Mouse (Mus musculus): ENCODE results near the gene Utp14b.

Gene Utp14b

DNA sequence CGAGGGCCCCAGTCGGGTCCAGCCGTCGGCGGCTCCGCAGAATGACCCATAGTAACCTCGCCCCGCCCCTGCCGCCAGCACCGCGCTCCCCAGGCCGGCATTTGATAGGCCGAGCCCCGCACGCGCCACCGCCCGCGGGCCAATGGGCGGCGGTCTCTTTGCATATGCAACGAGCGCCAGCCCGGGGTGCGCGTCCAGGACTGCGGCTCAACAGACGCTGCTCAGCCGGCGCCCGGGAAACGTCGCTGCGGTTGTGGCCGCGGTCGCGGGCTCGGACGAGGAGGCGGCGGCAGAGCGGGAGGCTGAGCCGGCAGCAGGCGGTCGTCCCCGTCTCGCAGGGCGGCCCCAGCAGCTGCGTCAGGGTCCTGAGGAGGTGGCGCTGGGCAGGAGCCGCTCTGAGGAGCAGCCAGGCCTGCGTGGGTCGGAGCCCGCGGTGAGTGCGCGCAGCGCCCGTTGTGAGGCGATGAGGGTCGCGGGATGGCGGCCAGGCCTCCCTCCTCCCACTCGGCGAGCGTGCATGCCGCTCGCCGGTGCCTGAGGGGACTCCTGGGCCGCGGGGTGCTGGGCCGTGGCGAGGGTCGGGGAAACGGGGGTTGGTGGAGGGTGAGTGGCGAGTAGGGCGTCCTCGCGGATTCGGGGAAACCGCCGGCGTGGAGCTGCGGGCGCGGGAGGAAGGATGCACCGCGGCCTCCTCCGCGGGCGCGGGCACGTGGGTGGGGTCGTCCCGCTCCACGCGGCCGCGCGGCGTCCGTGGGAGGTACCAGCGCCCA, at the start of gene Utp14b, which contains the start of gene Acsl3:
Gene Utp14b (plus strand): TSS at position 368 of the 770 bp plus-strand sequence.
Gene Acsl3 (plus strand): TSS at position 155 of the 770 bp plus-strand sequence.
- DNase-seq, result peak; percentile 96

DNA sequence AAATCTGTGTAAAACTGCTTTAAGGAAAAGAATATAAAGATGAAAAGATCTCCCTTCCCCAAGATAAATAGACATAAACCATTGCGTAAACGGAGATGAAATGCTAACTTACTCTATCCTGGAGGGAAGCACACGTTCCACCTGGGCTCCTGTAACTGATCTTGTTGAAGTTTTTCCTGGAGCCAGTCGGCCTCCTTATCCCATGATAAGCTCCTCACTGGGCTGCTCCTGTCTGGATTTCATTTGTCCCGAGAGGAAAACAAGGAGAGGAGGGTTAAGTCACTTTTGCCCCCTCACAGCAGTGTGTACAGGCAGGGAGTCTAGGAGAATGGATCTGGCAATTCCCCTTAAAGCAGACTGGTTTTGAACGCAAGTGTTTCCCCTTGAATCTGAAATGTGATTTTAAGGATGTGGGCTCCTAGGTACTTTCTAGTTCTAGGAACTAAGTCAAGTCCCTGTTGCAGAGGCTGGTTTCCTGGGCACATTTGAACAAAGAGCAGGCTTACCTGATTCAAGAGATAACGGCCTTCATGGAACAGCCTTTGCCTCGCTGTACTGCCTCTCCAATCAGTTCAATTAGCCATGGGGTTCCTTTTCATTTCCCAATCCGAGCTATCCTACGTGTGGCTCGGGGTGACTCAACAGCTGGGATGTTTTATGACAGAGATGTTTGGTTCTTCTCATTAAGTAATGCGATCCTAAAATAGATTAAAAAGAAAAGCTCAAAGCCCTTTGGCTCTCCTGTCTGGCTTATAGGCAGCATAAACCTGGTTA, 48.5 kb upstream of the Utp14b start:
- DNase-seq, result no peak

DNA sequence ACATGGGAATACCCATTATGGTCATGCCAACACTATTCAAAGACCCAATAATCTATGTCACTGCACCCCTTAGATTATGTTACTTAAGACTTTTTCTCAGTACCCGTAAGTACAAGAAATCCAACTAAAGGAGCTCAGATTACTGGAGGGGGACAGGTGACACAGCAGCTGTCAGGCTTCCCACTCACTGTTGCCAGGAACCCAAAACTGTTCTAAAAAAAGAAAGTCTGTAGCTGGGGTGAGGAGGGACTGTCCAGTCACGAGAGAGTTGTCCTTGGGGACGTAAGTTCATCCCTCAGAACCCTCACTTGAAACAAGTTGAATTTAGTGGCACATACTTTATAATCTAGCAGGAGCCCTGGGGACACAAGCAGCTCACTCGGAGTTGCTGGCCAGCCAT, 46.8 kb upstream of the Utp14b start:
- no peak for DNase-seq

DNA sequence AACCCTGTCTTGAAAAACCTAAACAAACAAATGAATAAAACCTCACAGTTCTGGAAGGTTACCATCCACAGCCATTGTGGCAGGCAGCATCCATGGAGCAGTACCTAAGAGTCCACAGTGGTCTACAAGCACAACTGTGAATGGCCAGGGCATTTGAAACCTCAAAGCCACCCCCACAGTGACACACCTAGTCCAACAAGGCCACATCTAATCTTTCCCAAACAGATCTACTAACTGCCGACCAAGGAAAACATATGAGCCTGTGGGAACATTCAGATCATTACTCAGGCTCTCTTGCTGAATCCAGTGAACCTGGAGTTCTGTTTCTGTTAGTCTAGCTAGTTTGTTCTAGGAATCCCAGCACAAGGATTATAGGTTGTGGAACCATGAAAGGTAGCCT, 44.9 kb upstream of the Utp14b start:
- no peak for DNase-seq

DNA sequence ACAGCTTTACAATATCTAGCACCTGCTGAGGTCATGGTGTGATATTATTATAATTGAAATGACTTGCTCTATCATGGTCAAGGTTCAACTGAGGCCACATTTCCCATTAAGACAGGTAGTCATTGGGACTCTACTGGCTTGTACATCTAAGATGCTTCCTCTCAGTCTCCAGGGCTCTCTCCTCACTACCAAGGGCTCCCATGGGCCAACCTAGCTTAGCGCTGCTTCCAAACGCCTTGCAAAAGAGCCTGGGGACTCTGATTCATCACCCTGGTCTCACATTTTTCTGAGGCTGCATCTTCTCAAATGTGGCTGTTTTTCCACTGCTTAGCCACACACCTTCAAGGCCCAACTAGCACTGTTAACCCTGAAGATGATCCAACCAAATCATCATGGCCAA, 33.5 kb upstream of the Utp14b start:
- DNase-seq, result no peak

DNA sequence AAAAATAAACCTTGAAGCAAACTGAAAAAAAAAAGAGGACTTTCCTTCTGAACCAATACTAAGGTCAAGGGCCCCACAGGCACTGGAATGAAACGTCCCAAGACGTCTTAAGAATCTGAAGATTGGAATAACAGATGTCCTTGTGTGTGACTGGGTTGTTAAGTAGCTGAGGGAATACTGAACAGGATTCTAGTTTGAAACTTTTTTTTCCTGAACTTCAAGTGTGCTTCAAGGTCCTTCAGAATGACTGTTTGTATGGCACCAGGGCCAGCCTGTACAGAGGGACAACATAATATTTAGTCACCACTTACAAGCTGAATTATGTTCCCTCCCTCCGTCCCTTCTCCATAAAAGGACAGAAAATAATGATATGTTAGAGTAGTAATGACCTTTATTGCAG, 23.4 kb upstream of the Utp14b start:
- no peak for DNase-seq

DNA sequence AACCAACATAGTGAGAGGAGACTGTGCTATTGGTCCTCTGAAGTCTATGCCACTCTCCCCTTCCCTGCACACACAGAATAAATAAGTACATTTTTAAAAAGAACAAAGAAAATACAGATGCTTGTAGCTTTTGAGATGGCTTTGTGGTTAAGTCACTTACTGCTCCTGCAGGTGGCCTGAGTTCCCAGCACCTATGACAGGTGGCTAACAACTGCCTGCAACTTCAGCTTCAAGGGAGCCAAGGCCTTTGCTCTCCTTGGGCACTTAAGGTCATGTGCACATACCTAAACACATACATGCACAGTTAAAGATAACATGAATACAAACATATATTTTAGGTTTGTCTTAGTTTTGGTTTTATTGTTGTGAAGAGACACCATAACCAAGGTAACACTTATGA, 17.0 kb upstream of the Utp14b start:
- DNase-seq, result no peak

DNA sequence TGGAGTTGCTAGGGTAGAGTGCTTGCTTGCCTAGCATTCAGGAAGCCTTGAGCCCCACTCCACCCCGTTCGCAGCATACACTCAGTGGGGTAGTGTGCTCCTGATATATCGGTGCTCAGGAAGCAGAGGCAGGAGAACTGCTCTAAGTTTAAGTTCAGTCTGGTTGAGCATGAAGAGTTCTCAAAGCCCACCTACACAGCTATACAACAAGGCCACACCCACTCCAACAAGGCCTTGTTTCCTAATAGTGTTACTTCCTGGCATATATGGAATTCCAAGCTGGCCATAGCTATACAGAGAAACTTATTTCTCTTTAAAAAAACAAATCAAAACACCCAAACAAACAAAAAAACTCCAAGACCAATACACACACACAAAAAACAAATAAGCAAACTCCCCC, 16.0 kb upstream of the Utp14b start:
- no peak for DNase-seq

DNA sequence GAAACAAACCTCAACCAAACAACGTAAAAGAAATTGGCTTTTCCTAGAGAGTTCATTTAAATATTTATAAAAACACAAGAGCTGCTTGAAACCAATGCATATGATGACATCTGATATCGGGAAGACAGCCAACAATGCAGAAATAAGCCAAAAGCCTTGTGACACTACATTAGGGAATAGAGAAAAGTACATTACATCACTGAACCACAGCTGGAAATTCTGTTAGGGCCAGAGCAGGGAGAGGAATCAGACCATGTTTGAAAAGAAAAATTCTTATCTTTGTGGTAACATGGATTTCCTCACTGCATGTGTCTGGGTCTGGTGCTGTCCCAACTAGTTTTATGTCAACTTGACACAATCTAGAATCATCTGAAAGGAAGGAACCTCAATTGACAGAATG, 15.6 kb upstream of the Utp14b start:
- DNase-seq, result peak; percentile 3

DNA sequence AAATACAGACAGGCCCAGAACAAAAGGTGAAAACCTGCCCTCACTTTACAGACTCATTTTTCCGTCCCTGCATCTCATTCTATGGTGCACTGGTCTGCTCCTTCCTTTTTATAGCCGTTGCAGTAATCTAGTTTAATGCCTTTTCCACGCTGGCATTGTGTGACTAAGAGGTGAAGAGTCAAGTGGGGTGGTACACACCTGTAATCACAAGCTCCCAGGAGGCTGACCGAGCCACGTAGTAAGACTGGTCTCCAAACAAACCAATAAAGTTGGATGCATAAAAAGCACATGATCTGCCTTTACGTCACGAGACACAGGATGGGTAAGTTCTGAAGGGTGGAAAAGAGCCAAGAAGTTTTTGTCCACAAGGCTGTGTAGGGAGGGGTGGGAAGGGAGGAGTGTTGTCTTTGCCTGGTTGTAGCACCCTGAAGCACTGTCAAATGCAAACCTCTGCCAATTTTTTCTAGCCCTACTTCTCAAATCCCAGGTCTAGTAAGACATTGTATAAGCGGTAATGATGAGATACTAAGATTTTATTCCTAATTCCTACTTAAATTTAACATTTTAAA, 10.4 kb upstream of the Utp14b start:
- no peak for DNase-seq

DNA sequence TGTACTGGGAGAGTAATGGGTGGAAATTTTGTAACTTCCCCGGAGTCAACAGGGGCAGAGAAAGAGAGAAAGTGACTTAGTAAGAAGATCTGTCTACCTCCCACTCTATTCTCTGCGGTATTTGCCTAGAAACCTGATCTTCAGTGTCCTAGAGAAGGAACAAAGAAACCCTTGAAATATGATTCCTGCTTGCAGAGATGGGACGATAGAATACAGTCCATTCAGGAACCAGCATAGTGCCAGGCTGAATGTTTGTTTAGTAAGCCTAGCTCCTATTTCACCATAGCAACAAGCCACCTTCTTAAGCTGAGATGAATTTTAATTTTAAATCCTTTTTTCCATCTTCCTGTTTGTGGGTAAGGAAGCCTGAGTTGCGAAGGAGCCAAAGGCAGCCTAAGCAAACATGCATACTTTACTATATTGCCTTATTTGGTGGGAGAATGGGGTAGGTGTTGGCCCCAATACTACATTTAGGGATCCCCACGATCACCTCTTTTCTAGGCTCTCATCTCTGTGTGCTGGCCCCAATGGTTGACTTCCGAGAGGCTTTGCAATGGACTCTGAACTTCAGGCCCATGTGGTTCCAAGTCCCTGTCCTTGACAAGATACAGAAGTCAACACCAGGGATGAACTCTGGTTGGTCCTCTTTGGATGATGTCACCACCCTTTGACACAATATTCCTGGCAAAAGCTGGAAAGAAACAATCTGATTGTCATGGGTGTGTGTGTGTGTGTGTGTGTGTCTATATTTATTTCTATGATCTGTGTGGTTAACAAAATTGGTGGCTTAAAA, 8.4 kb upstream of the Utp14b start:
- no peak for DNase-seq

DNA sequence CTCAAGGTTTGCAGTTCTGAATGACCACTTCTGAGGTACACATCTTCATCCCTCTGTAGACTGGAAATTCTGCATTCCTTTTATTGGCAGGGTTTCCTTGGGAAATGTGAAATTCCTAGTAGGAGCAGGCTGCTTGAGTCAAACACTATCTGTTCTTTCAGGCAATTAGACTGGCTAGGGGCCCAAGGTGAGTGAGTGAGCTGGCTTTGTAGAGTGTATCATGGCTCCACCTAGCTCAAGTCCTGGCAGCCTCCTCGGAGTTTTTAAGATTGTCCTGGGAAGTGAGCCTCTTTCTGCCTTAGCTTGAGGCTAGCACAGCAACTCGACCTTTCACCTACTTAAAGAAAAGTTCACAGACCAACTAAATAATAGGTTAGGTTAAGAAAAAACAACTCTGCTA, 1.4 kb upstream of the Utp14b start:
- peak; percentile 52 for DNase-seq

DNA sequence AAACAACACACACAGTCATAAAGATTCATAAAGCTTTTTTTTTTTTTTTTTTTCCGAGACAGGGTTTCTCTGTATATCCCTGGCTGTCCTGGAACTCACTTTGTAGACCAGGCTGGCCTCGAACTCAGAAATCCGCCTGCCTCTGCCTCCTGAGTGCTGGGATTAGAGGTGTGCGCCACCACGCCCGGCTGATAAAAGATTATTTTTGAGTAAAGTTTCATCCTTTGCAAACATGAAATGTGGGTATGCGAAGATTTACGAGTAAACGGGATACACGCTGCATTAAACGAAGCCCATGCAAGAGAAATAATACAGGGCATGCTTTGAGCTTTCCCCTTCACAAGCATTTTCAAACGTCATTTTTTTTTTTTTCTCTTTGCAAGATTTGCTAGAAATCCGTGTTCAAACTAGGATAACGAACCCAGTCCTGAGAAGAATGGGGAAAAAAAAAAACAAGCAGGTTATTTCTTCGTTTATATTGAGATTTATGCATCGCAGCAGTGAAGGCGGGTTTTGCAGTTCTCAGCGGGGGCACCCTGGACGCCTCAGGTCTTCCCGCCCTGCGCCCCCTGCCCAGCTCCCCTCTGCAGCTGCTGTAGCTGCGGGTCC, 713 bp upstream of the Utp14b start:
- no peak for DNase-seq

DNA sequence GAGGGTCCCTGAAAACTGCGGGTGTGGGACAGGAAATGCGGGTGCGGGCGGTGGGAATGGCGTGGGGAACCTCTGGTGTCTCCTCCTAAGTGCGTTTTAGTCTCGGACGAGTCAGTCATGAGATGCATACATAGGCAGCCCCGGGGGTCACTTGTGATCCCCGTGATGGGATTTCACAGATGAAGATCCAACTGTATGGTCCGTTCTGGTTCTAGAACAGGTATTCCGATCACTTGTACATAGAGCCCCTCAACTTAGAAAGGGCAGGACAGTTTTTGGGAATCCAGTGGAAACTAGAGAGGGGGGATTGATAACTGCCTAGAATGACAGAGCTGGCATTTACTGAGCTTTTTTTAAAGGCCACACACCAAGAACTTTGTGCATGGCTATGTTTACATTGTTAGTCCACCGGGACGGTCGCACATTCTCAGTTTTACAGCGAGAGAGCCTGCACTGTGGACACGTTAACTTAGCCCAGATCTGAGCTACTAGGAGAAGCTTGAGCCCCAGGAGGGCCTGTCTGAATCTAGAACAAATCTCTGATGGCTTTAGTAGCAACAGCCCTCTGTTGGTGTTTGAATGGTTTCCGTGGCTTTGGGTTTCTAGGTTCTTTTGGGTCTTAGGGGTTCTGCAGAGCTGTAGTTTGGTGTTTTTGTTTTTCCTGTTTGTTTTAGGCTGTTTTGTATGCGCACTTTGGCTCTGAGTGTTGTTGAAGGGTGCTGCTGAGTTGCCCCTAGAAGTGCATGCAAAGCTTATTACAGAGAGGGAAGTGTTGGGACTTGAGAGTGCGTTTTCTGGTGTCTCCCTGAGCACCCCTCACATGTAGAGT, 817 bp downstream of the Utp14b start:
- DNase-seq, result peak; percentile 4

DNA sequence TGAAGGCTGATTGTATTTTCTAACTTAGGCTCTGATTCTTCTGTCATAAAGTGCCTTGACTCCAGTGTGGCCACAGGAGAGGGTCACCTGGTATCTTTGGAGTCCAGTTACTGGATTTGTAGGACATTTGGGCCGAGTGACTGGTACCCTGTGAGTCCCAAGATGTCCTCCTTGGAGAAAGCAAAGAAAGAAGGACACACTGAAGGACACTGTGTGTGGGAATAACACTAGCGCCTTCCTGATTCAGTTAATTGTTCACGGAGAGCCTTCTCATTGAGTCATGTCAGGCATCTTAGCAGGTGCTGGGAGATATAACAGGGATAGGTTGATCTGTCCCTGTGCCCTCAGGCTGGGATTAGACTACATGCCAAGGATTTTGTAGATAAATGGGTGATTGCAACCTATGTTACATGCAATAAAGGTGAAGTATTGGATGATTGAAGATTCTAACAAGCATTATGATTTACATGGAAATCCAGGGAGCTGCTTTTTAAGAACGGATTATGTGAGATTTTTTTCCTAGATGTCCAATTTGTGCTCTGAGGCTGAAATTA, 1.5 kb downstream of the Utp14b start:
- no peak for DNase-seq

DNA sequence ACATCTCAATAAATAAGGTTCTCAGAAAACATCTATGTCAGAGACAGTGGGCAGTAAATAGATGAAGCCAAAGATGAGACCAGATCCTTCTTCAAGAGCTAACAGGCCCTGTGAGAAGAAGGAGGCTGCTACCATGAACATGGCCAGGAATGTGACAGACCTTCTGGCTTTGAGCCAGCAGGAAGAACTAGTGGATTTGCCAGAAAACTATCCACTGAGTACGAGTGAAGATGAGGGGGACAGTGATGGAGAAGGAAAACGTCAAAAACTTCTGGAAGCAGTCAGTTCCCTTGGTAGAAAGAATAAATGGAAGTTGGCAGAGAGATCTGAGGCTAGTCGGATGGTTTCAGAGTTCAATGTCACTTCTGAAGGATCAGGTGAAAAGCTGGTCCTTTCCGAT, 6.5 kb downstream of the Utp14b start:
- no peak for DNase-seq

DNA sequence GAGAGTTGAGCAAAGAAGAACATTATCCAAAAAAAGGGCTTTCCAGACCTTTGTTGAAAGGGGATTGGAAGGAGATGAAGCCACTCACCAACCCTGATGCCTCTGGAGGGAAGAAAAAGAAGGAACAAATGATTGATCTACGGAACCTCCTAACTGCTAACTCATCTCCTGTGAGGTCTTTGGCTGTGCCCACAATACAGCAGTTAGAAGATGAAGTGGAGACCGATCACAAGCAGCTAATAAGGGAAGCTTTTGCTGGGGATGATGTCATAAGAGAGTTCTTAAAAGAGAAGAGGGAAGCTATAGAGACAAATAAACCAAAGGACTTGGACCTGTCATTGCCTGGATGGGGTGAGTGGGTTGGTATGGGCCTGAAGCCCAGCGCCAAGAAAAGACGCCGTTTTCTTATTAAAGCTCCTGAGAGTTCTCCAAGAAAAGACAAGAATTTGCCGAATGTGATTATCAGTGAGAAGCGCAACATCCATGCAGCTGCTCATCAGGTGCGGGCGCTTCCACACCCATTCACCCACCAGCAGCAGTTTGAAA, 8.2 kb downstream of the Utp14b start:
- DNase-seq, result no peak

DNA sequence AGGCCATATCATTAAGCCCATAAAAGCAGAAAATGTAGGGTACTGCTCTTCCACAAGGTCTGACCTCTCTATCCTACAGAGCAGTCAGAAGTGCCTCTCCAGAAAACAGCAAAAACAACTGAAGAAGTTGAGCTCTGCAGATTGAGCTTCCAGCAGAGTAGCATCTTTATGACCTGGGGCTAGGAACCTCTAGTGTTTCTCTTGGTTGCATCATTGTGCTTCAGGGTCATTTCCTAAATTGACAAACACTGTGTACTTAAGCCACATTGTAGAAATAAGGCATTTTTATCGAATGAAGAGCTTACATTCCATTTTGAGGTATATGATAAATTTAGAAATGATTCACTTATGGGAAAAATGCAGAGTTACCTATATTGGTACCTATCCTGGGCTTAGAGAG, 8.7 kb downstream of the Utp14b start:
- DNase-seq, result no peak

DNA sequence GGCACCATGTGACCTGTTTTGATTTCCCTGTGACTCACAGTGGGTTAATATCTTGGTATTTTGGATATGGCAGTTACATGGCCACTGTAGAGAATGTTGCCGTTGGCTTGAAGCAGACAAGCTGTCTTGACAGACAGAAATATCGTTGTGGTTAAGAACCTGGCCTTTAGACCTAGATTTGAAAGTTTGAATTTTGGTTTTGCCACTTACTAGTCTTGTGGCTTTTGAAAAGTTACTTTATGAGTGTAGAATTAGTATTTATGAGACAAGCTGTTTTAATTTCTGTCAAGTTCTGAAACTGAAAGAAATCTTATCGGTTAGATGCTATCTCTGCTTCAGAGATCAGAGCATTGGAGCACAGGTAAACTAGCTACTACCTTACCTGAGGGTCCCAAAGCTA, 24.5 kb downstream of the Utp14b start:
- DNase-seq, result no peak

DNA sequence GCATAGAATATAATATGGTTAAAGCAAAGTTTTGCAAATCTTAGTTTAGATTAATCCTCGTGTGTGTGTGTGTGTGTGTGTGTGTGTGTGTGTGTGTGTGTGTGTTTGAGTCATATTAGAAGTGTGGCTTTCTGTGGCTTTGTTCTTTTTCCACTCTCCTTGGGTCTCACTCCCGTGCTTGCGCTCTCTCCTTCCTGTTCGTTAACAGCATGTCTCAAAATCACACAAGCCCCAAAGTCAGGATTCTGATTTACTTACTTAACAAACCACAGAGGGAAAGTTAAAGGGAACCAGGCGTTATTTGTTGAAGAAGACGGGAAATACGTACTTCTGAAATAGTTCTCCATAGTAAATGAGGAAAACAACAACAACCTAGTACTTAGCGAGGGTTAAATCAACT, 26.3 kb downstream of the Utp14b start:
- DNase-seq, result no peak

DNA sequence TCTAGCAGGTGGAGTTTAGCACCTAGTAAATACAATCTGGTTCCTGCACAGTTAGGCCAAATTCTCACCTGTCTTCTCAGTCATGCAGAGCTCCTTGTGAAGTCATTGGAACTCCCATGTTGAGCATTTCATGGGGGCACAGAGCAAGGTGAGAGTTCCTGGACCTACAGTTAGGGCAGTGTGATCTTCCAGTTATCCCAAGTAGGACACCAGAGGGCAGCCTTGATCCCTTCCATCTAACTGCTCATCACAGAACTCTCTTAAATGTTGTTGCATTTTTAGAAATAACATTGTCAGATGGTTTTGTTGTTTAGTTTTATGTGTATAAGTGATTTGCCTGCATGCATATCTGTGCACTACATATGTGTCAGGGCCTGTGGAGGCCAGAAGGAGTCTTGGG, 29.0 kb downstream of the Utp14b start:
- DNase-seq, result peak; percentile 30
